Mouse (Mus musculus) neural tube, postnatal 0 days (tissue): ENCODE results near the gene Arhgdib. TPM values are rescaled to one million over a fixed set of nuclear protein-coding genes. Genes with fewer than 3 reads are reported as not detected.

Experiments
- polyA plus RNA-seq: library from polyadenylated mRNA; unstranded; fragments of >200 nt; fragmentation: Nextera tagmentation; extraction: Ambion mirVana; gene quantifications from 2 replicates; pipeline ENCODE4 v1.2.1, GENCODE M21; 2015

Arhgdib gene
- 19.3 and 20.8 TPM in 2 replicates for polyA plus RNA-seq

DNA sequence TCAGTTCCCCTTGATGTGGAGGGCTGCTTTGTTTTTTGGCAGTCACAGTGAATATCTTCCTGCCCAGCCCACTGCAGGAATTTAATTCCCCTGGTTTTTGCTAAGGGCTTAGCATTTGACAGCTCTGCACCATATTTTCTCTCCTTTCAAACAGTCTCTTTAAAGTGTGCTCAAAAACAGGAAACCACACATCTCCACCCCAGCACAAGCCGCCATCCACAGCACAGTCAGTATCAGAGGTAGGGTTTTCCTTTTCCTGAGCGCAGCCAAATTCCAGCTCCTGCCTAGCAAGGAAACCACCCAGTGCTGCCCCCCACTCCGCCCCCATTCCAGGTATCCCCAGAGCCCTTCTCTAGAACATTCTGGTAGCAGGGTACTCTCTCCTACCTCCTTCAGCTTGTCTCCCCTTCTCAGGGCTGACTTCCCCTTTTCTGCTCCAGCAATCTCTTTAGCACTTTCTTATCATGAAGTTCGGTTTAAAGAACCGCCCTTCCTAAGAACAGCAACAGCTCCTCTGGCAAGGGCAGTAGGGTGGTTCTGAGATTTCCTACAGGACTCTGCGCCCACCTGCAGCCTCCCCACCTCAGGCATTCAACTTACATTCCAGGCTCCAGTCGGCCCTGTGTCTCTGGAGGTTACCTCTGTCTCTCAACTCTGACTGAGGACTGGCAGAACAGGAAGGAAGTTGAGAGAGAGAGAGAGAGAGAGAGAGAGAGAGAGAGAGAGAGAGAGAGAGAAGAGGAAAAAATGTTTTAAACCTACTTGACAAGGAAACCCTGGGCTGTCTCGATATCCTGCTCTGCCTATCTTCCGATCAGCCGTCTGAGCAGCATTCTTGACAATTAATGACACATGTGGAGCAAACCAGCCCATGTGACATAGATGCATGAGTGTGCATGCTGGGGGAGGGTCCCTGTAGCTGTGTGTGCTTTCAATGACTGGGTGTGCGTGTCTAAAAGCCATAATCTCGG is at the start of gene Arhgdib:
TSS of gene Arhgdib (minus strand) at position 849 of the 971 bp plus-strand sequence.

DNA sequence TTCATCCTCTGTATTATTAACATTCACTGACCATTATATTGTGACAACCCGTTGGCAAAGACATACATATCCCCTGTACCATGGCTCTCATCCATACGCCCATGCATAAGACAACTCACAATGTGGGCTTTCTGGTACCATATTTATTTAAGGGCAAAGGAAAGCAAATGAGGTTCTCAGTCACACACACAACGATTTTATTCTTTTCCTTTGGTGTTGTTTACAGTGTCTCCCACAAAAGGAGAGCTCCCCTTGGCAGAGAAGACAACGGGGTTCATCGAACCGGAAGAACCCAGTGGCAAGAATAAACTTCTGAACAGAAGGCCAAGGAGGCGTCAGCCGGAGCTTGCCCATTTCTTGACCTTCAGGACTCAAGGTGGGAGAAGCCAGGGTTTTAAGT is 18.2 kb downstream of the Arhgdib start, which contains the start of gene Pde6h:
TSS of gene Pde6h (plus strand) at position 301 of the 400 bp plus-strand sequence.

GRCm38 (mm10) chr6:136922080-136922479 is 19.6 kb downstream of the Arhgdib start, which contains the start of gene Erp27:
Gene Erp27, minus strand, starts transcription at chr6:136922180.

GRCm38 (mm10) chr6:136875670-136876069 is 66.0 kb downstream of the Arhgdib start, which contains the start of gene Mgp:
Gene Mgp, minus strand, starts transcription at chr6:136875823.

Other genes starting within 250 kb of the Arhgdib start
- gene Gucy2c, start 160.1 kb downstream of the Arhgdib start, polyA plus RNA-seq: 0.32 and 0.34 TPM in 2 replicates
- gene Hist4h4, start 137.5 kb downstream of the Arhgdib start, polyA plus RNA-seq: 0.36 and 0.41 TPM in 2 replicates
- gene H2afj, start 133.7 kb downstream of the Arhgdib start, polyA plus RNA-seq: 111 and 122 TPM in 2 replicates
- 1.8 and 2.0 TPM in 2 replicates for gene BC049715, start 114.3 kb downstream of the Arhgdib start, polyA plus RNA-seq
- gene Wbp11, start 113.7 kb downstream of the Arhgdib start, polyA plus RNA-seq: 66.2 and 67.4 TPM in 2 replicates
- gene Smco3, start 106.4 kb downstream of the Arhgdib start, polyA plus RNA-seq: 5.6 and 5.7 TPM in 2 replicates
- 0.19 and 0.20 TPM in 2 replicates for gene Art4, start 84.2 kb downstream of the Arhgdib start, polyA plus RNA-seq
- 92.1 and 133 TPM in 2 replicates for gene Mgp, start 66.1 kb downstream of the Arhgdib start, polyA plus RNA-seq
- 0.19 and 0.23 TPM in 2 replicates for gene Erp27, start 19.7 kb downstream of the Arhgdib start, polyA plus RNA-seq
- gene Pde6h, start 18.1 kb downstream of the Arhgdib start, polyA plus RNA-seq: 0.32 and 0.52 TPM in 2 replicates
- 14.9 and 15.3 TPM in 2 replicates for gene Rerg, start 228.6 kb upstream of the Arhgdib start, polyA plus RNA-seq